Mouse (Mus musculus) retina, postnatal 1 day (tissue): ENCODE results near the gene Snai1.

ENCODE experiments used
- DNase-seq: peaks from one replicate; pipeline ENCODE4 v3.0.0-alpha.2; 2012

Gene Snai1

GRCm38 (mm10) chr2:167519606-167520252 lies 18.3 kb upstream of the Snai1 start:
- DNase-seq: peak; percentile 31

- peak; percentile 48 for DNase-seq
Measured at GRCm38 (mm10) chr2:167528278-167528677, 9.7 kb upstream of the Snai1 start.

GRCm38 (mm10) chr2:167529935-167530513 lies 8.0 kb upstream of the Snai1 start:
- no peak for DNase-seq

GRCm38 (mm10) chr2:167530536-167530935 lies 7.5 kb upstream of the Snai1 start:
- DNase-seq: no peak

GRCm38 (mm10) chr2:167532131-167532530 lies 5.9 kb upstream of the Snai1 start:
- DNase-seq: peak; percentile 62

- no peak for DNase-seq
Measured at GRCm38 (mm10) chr2:167533880-167534279, 4.1 kb upstream of the Snai1 start.

GRCm38 (mm10) chr2:167536320-167536945 lies 1.6 kb upstream of the Snai1 start:
- no peak for DNase-seq

- no peak for DNase-seq
Measured at GRCm38 (mm10) chr2:167538671-167539306, 794 bp downstream of the Snai1 start.

GRCm38 (mm10) chr2:167539536-167540476 lies 1.8 kb downstream of the Snai1 start:
- peak; percentile 49 for DNase-seq

GRCm38 (mm10) chr2:167540477-167541110 lies 2.6 kb downstream of the Snai1 start:
- no peak for DNase-seq

- no peak for DNase-seq
Measured at GRCm38 (mm10) chr2:167541324-167541723, 3.3 kb downstream of the Snai1 start.

GRCm38 (mm10) chr2:167541761-167542160 lies 3.8 kb downstream of the Snai1 start:
- DNase-seq: no peak

GRCm38 (mm10) chr2:167542361-167542760 lies 4.4 kb downstream of the Snai1 start:
- no peak for DNase-seq

- DNase-seq: no peak
Measured at GRCm38 (mm10) chr2:167543121-167544003, 5.4 kb downstream of the Snai1 start.

GRCm38 (mm10) chr2:167544004-167544356 lies 6.0 kb downstream of the Snai1 start:
- DNase-seq: peak; percentile 57

GRCm38 (mm10) chr2:167544456-167544855 lies 6.5 kb downstream of the Snai1 start:
- DNase-seq: no peak

GRCm38 (mm10) chr2:167546447-167547195 lies 8.6 kb downstream of the Snai1 start:
- no peak for DNase-seq

- DNase-seq: no peak
Measured at GRCm38 (mm10) chr2:167547444-167547843, 9.4 kb downstream of the Snai1 start.

- no peak for DNase-seq
Measured at GRCm38 (mm10) chr2:167548961-167549360, 11.0 kb downstream of the Snai1 start.

- DNase-seq: no peak
Measured at GRCm38 (mm10) chr2:167550341-167550854, 12.4 kb downstream of the Snai1 start.
